Mouse (Mus musculus): Measurements from ENCODE around the gene Itgb6.

Gene Itgb6

GRCm38 (mm10) chr2:60712483-60712882, 10.0 kb downstream of the Itgb6 start:
- 89% methylated on average over 6 of the region's 6 CpGs for WGBS

- WGBS = 92% methylated on average over 7 of the region's 7 CpGs
Observed at GRCm38 (mm10) chr2:60711098-60711880, 11.2 kb downstream of the Itgb6 start.

GRCm38 (mm10) chr2:60710317-60710716, 12.1 kb downstream of the Itgb6 start:
- 96% methylated on average over 4 of the region's 4 CpGs for WGBS

GRCm38 (mm10) chr2:60708671-60709070, 13.8 kb downstream of the Itgb6 start:
- 74% methylated on average over 3 of the region's 3 CpGs for WGBS

- 79% methylated on average over 3 of the region's 3 CpGs for WGBS
Observed at GRCm38 (mm10) chr2:60706866-60707265, 15.6 kb downstream of the Itgb6 start.

DNA sequence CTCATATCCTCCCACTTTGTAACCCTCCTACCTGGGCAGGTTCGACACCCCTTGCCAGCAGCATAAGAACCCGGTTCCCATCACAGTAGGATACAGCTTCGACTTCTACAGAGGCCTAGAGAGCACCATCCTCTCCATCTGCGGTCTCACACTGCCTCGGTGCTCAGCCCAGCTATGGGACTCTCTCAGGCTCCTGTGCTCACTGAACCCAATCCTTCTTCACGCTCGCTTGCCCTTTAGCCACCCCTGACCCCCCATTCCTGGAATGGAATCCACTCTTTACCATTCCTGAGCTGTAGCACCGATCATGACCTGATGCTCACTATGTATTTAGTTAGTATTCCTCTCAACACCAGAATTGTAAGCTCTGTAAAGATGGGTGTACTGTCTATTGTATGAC, 17.0 kb downstream of the Itgb6 start:
- WGBS = 94% methylated on average over 8 of the region's 8 CpGs

DNA sequence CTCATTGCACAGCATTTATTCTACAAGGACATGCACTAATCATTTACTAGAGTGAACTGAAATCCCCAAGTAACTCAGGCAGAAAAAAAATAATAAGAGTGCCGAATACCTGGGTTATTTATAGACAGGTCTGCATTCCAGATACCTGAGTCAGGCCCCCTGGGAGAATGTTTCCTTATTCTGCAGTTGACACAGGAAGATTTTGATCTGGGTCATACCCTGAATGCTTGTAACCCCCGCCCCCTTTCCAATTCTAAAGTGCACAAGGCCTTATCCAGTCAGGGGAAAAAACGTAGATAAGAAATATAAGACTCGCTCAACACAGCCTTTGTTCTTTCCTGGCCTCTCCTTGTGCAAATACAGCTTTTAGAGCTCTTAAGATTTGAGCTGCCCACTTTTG, 19.1 kb downstream of the Itgb6 start:
- WGBS = 78% methylated on average over 4 of the region's 4 CpGs

GRCm38 (mm10) chr2:60700956-60701355, 21.5 kb downstream of the Itgb6 start:
- 89% methylated on average over 4 of the region's 4 CpGs for WGBS

GRCm38 (mm10) chr2:60700013-60700412, 22.4 kb downstream of the Itgb6 start:
- 92% methylated on average over 3 of the region's 3 CpGs for WGBS

DNA sequence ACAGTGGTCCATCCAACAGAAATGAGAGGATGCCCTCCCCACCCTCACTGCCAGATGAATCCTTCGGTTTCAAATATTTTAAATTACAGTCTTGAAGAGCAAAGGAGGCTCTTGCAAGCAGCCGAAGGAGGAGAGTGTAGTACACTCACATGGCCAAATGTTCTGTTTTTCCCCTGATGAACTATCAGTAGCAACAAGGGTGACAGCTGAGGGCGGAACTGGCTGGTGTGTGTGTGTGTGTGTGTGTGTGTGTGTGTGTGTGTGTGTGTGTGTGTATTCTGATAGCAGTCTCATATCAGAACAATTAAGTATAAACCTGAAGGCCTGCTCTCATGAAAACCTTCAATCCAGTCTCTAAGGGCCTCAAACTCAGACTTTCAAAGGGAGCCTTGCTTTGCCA, 22.9 kb downstream of the Itgb6 start:
- WGBS = 88% methylated on average over 3 of the region's 3 CpGs

- WGBS = 67% methylated on average over 1 of the region's 1 CpGs
Observed at GRCm38 (mm10) chr2:60698155-60698554, 24.3 kb downstream of the Itgb6 start.

DNA sequence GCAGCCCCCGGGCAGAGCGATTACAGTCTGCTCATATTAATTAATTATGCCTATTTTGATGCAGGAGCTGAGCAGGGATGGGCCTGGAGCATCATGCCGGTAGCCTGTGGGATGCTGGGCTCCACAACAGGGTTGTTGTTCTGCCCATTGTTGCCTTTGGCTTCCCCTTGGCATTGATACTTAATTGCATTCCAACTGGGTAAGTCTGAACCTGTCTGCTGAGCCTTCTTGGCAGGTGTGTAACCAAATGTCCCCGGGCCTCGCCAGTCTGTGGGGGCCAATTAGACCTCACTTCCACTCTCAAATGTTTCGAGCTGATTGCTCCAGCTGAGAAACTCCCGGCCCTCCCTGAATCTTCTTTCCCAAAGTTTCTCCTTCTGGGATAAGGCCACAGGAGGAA, 24.9 kb downstream of the Itgb6 start:
- 59% methylated on average over 7 of the region's 7 CpGs for WGBS

- 98% methylated on average over 6 of the region's 6 CpGs for WGBS
Observed at GRCm38 (mm10) chr2:60696559-60696958, 25.9 kb downstream of the Itgb6 start.

- 86% methylated on average over 8 of the region's 8 CpGs for WGBS
Observed at GRCm38 (mm10) chr2:60695706-60696105, 26.7 kb downstream of the Itgb6 start.

DNA sequence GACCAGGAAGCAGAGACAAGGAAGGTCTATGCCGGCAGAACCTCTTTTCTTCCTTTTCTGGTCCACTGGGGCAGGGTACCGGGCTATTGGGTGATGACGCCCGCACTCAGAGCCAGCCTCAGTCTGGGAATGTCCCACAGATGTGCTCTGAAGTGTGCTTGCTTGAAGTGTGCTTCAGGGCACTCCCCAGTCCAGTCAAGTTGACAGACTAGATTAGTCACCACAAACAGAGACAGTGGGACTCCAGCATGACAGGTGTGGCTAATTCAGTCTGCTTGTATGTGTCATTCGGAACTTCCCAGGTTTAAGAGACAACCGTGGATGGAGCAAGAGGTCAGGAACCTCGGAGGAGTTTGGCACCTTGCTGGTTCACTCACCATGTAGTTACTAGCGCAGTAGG, 27.9 kb downstream of the Itgb6 start:
- 96% methylated on average over 8 of the region's 8 CpGs for WGBS

DNA sequence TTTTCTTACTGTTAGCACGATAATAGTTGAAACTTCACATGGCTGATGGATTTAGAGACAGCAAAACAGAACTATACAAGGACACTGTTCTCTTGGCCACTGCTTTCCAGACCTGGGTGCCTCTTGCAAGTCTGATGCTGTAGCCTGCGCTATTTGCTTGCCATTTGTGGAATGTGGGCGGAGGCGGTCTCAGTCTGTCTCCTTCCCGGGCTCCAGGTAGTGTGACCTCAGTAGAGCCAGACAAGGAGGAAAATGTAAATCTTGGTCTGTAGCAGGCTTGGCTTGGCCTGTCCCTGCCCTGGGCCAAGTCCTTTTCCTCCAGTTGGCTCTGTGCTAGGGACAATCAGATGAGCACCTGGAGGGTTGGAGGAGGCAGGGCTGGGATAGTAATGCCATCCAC, 30.2 kb downstream of the Itgb6 start:
- 87% methylated on average over 5 of the region's 5 CpGs for WGBS

DNA sequence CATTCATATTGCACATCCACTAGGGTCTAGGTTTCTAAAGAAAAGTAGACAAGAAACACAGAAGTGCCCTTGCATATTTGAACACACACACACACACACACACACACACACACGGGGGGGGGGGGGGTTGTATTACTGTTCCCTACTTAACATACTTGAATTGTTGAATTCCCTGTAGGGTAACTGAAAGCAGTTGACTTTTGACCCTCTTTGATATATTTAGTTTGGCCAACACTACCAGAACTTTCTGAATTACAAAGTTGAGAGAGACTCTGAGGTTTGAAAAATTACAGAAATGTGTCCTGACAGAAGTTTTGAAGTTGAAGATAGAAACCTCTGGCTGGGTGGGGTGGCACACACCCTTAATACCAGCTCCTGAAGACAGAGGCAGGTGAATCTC, 32.2 kb downstream of the Itgb6 start:
- WGBS = 75% methylated on average over 1 of the region's 1 CpGs

GRCm38 (mm10) chr2:60688944-60689615, 33.4 kb downstream of the Itgb6 start:
- 53% methylated on average over 14 of the region's 14 CpGs for WGBS

- 98% methylated on average over 1 of the region's 1 CpGs for WGBS
Observed at GRCm38 (mm10) chr2:60688150-60688549, 34.3 kb downstream of the Itgb6 start.

GRCm38 (mm10) chr2:60684168-60684567, 38.3 kb downstream of the Itgb6 start:
- WGBS = 83% methylated on average over 3 of the region's 3 CpGs

GRCm38 (mm10) chr2:60682554-60682953, 39.9 kb downstream of the Itgb6 start:
- 73% methylated on average over 2 of the region's 2 CpGs for WGBS

DNA sequence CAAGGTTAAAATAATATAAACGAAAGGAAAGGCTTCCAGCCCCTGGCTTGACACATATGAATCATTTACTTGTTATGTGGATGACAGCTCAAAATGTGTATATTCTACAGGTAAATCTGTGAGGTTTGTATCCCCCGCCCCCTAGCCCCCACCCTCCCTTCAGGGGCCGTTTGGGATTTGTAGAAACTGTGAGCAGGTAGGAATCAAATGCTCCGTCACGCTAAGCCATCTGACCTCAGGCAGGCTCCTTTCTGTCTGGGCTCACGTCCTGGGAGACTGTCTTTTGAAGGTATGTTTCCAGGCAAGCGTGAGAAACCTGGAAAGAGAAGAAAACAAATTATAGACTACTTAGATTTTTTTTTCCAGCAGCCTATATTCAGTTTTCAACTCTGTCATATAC, 48.0 kb downstream of the Itgb6 start:
- 80% methylated on average over 7 of the region's 7 CpGs for WGBS
